Mouse (Mus musculus): Measurements from ENCODE around the gene Slc17a4. TPM values are rescaled to one million over a fixed set of nuclear protein-coding genes. Genes with fewer than 3 reads are reported as not detected.

The Slc17a4 gene
- total RNA-seq (2021): not detected

DNA sequence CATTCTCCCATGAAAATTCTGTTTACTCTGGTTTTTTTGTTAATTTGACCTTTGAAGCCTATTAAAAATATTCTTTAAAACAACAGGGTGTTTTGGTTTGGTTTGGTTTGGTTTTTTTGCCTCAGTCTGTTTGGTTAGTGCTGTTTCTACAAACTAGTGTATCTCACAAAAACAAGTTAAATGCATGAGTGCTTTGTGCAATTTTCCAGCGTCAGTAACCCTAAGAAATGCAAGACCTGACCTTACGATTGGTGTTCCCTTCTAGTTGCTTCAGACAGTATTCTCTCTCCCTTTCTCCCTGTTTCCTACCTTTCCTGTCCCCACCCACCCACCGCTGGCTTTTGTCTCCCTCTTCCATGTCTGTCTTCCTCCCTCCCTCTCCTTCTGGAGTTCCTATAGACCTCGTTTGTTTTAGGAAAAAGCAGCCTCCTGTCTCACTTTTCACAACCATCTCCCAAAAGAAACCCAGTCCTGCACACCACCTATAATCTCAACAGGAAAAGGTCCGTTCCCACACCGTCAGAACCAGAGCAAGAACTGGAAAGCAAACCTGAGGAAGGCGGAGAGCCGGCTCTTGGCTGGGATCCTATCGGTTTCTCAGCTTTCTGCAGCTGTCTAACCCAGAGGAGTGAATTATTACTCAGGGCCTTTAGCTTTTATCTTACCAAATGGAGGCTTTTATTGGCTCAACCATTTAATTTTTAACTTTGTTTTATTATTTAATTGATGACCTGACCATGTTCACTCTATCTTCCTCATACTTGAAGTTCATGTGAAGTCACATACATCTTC lies at the start of gene Slc17a4:
TSS of gene Slc17a4 (minus strand) at position 634 of the 792 bp plus-strand sequence.
- intact Hi-C loops (cut with DNase I): no loop called here
- DNase-seq (ENCODE audit: low spot score in 2 of 2): no peak

- DNase-seq (ENCODE audit: low spot score in 2 of 2): no peak
- intact Hi-C loops (cut with DNase I): no loop called here
These were observed 45.0 kb upstream of the Slc17a4 start for GRCm38 (mm10) chr13:23959776-23960175.

DNA sequence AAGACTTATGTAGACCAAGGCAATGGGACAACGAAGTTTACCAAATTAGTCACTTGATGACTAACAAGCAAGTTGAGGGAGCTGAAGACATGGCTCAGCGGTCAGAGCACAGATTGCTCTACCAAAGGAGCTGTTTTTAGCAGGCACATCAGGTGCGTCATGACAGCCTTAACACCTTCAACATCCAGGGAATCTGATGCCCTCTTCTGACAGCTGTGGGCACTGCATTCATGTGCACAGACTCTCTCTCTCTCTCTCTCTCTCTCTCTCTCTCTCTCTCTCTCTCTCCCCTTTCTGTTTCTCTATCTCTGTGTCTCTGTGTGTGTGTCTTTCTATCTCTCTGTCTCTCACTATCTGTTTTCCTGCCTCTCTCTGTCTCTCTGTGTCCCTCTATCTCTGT lies 36.1 kb upstream of the Slc17a4 start:
- no peak for DNase-seq (ENCODE audit: low spot score in 2 of 2)
- intact Hi-C loops (cut with DNase I): loop anchor here (2.0 kb wide), 1 partner anchor 118 kb away; no protein-coding TSS in a partner anchor

DNA sequence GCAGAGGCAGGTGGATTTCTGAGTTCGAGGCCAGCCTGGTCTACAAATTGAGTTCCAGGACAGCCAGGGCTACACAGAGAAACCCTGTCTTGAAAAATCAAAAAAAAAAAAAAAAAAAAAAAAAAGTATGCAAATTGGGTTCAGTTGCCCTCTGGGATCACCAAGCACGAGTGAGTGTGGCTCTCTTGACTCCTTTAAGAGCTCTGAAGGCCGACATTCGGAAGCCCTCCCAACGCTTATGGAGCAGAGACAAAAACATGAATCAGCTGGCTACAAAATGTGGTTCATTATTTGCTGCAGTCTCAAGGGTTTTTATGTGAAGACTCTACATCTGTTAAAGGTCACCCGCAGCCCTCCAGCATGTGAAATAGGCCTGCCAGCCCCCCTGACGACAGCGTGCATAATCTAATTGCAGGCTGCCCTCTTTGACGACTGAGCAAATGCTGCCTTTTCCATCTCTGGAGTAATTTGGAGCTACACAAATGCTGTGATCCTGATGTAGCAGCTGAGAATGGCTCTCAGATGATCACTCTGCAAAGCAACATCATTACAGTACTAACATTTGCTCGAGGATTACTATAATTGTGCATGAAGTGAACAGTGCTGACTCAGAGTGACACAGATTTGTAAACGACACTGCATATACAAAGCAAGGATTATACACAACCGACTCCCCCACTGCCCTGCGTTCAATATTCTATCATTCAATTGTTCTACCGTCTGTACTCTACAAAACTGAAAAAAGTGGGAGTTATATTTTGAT lies 34.9 kb upstream of the Slc17a4 start:
- intact Hi-C loops (cut with DNase I): loop anchor here (2.0 kb wide), 1 partner anchor 117 kb away; no protein-coding TSS in a partner anchor
- no peak for DNase-seq (ENCODE audit: low spot score in 2 of 2)

DNA sequence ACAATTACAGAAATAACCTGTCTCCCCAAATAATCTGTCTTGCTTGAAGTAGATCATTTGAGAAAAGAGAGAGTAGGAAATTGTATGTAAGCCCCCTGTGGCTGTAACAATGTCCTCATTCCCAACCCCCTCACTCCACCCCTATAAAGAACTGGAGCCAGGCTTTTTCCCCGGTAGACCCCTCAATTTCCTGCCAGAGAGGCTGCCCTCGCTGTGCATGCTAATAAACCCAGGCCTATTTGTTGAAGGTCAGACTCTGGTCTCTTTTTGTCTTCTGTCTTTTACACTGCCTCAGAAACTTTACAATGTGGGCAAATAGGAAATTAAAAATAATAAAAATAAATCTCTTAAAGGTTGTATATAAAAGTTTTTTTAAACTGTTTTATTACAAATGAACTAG lies 31.4 kb upstream of the Slc17a4 start:
- DNase-seq (ENCODE audit: low spot score in 2 of 2): no peak
- intact Hi-C loops (cut with DNase I): no loop called here

GRCm38 (mm10) chr13:23942861-23943260 lies 28.1 kb upstream of the Slc17a4 start:
- intact Hi-C loops (cut with DNase I): no loop called here
- DNase-seq (ENCODE audit: low spot score in 2 of 2): no peak

- intact Hi-C loops (cut with DNase I): no loop called here
- DNase-seq (ENCODE audit: low spot score in 2 of 2): no peak
These were observed 25.5 kb upstream of the Slc17a4 start for GRCm38 (mm10) chr13:23940291-23940690.

- intact Hi-C loops (cut with DNase I): no loop called here
- DNase-seq (ENCODE audit: low spot score in 2 of 2): peak; percentile 7 to 37
These were observed 23.9 kb upstream of the Slc17a4 start for GRCm38 (mm10) chr13:23938699-23939098.

GRCm38 (mm10) chr13:23934211-23934520 lies 19.4 kb upstream of the Slc17a4 start, which contains the start of gene Hist1h2aa:
Gene Hist1h2aa, plus strand, starts transcription at chr13:23934462.
- DNase-seq (ENCODE audit: low spot score in 2 of 2): no peak
- intact Hi-C loops (cut with DNase I): no loop called here

- no peak for DNase-seq (ENCODE audit: low spot score in 2 of 2)
- intact Hi-C loops (cut with DNase I): no loop called here
These were observed 18.8 kb upstream of the Slc17a4 start, which contains the start of gene Hist1h2ba for GRCm38 (mm10) chr13:23933421-23934210. Gene Hist1h2ba, minus strand, starts transcription at chr13:23934156.

- DNase-seq (ENCODE audit: low spot score in 2 of 2): no peak
- intact Hi-C loops (cut with DNase I): no loop called here
These were observed 16.1 kb upstream of the Slc17a4 start for GRCm38 (mm10) chr13:23930904-23931303.

DNA sequence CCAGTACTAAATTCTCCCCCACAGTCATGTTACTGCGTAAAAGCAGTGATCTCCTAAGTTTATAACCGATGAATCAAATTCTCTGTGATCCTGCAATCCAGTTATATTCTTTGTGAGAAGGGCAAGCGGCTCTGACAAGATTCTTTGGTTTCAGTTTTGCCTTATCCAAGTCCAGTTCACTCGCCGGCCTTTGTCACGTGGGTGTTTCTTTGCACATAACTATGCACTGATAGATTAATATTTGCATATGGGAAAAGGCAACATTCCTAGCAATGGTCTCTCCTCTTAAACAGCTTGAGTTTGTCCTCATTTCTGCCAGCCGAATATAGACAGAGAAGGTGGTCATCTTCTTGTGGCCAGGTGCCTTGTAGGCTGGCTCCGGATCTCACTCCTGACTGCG lies 15.7 kb upstream of the Slc17a4 start:
- intact Hi-C loops (cut with DNase I): no loop called here
- DNase-seq (ENCODE audit: low spot score in 2 of 2): no peak

DNA sequence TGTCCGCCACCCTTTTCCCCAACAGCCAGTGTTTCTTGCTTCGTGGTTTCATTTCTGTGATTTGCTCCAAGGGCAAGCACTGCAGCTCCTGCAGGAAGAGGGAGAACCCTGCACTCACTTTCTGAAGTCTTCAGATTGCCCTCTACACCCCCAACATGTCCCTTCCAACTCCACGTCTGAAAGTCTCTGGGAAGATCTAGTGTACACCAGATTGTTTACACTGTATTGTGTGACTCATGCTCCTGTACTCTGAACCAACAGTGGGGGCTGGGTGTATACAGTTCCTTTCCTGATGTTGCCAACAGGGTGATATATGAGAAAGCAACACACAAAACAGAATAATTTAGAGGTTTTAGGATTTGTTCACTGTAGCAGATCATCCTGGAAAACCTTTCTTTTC lies 13.8 kb upstream of the Slc17a4 start:
- intact Hi-C loops (cut with DNase I): no loop called here
- DNase-seq (ENCODE audit: low spot score in 2 of 2): no peak

- intact Hi-C loops (cut with DNase I): no loop called here
- DNase-seq (ENCODE audit: low spot score in 2 of 2): no peak
These were observed 11.0 kb upstream of the Slc17a4 start for GRCm38 (mm10) chr13:23925792-23926191.

- no peak for DNase-seq (ENCODE audit: low spot score in 2 of 2)
- intact Hi-C loops (cut with DNase I): no loop called here
These were observed 2.9 kb upstream of the Slc17a4 start for GRCm38 (mm10) chr13:23917674-23918073.

GRCm38 (mm10) chr13:23916132-23916531 lies 1.3 kb upstream of the Slc17a4 start:
- DNase-seq (ENCODE audit: low spot score in 2 of 2): no peak
- intact Hi-C loops (cut with DNase I): no loop called here

- intact Hi-C loops (cut with DNase I): no loop called here
- DNase-seq (ENCODE audit: low spot score in 2 of 2): no peak
These were observed 960 bp downstream of the Slc17a4 start for GRCm38 (mm10) chr13:23913791-23914306.

- DNase-seq (ENCODE audit: low spot score in 2 of 2): no peak
- intact Hi-C loops (cut with DNase I): no loop called here
These were observed 3.5 kb downstream of the Slc17a4 start for GRCm38 (mm10) chr13:23911335-23911734.

- intact Hi-C loops (cut with DNase I): no loop called here
- DNase-seq (ENCODE audit: low spot score in 2 of 2): no peak
These were observed 4.7 kb downstream of the Slc17a4 start for GRCm38 (mm10) chr13:23910121-23910520.

DNA sequence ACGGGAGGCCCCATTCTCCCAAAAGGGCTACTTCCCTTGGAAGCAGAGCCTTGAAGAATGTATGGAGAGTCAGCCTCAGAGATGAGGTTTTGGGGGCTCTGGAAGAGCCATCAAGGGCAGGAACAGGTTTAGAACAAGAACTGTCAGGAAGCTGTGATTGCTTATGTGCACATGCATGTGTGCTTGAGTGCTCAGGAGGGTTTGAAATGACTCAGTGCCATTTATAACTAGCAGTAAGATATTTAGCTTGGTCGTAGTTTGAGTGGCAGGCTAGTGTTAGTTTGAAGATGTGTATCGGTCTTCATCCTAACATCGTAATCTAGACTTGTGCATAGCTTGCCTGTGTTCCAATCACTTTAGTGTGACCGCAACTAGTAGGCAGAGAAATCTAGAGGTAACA lies 7.9 kb downstream of the Slc17a4 start:
- no peak for DNase-seq (ENCODE audit: low spot score in 2 of 2)
- intact Hi-C loops (cut with DNase I): no loop called here

All from left cerebral cortex, postnatal 25 days (tissue).